Mouse (Mus musculus): ENCODE measurements around the gene Gm17268.

Gene Gm17268

GRCm38 (mm10) chr11:82032136-82032535 is 6.2 kb downstream of the Gm17268 start:
- in situ Hi-C loops (cut with MboI, MseI): no loop called here

GRCm38 (mm10) chr11:82030171-82030570 is 8.2 kb downstream of the Gm17268 start:
- in situ Hi-C loops (cut with MboI, MseI): no loop called here

DNA sequence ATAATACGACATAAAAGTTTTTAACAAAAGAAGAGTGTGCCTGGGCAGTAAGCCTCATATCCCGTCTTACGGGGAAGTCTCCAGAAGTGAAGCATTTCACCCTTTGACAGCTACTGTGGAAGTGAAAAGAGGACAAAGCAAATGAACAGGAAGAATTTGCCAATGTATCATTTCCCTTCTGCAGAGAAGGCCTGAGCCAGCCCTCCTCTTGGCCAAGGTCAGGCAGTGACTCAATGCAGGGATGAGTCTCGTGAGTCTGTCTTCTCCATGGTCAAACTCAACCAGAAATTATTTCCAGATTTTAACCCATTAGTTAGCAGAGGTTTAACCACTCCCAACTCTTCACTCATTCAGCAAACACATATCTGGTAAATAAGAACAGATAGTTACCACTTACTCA is 14.6 kb downstream of the Gm17268 start:
- in situ Hi-C loops (cut with MboI, MseI): loop anchor here (25.0 kb wide), 1 partner anchor 814 kb away; no protein-coding TSS in a partner anchor

GRCm38 (mm10) chr11:82022504-82023056 is 15.8 kb downstream of the Gm17268 start:
- in situ Hi-C loops (cut with MboI, MseI): loop anchor here (25.0 kb wide), 1 partner anchor 815 kb away; no protein-coding TSS in a partner anchor

GRCm38 (mm10) chr11:82021406-82021805 is 17.0 kb downstream of the Gm17268 start:
- in situ Hi-C loops (cut with MboI, MseI): loop anchor here (25.0 kb wide), 1 partner anchor 816 kb away; no protein-coding TSS in a partner anchor

- in situ Hi-C loops (cut with MboI, MseI): loop anchor here (25.0 kb wide), 1 partner anchor 818 kb away; no protein-coding TSS in a partner anchor
These were observed 18.6 kb downstream of the Gm17268 start for GRCm38 (mm10) chr11:82019793-82020192.

- in situ Hi-C loops (cut with MboI, MseI): loop anchor here (25.0 kb wide), 1 partner anchor 818 kb away; no protein-coding TSS in a partner anchor
These were observed 19.0 kb downstream of the Gm17268 start for GRCm38 (mm10) chr11:82019389-82019788.

DNA sequence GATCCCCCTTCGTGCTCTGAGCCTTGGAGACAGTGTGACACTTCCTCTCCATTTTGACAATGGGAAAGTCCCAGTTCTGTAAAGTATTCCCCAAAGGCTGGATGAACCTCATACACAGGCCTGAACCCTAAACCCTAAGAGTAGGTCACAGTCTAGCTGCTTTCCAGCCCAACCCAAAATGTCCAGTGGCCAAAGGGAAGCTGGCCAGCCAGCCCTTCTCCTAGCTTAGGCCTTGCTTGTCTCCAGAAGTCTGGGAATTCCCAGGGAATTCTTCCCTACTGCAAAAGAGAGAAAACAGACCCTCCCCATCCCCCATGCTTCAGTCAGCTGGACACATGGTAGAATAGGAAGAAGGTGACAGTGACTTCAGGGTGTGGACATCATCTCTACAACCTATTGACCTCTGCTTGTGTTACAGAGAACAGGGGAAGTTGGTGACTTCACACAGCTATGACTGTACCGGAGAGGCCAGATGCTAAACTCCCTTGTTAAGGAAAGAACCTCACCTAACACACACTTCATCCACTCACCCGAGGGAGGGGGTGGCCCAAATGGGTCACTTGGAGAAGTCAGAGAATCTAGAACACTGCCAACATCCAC is 22.1 kb downstream of the Gm17268 start:
- in situ Hi-C loops (cut with MboI, MseI): loop anchor here (25.0 kb wide), 1 partner anchor 821 kb away; no protein-coding TSS in a partner anchor

DNA sequence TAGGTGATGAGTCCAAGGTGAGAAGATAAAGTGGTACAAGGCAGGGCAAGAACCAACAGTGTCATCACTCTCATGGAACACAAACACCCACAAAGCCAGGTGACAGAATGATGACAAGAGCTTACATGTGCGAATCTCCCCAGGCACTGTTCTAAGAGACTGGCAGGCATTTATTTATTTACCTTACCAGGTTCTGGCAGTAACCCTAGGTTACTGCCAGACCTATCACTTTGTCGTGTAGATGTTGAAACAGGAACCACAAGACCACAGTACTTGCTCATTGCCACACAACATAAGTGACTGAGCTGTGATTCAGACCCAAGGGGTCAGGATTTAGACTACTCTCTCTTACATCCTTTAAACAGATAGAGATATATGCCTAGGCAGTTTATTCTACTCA is 23.3 kb downstream of the Gm17268 start:
- in situ Hi-C loops (cut with MboI, MseI): loop anchor here (25.0 kb wide), 1 partner anchor 822 kb away; no protein-coding TSS in a partner anchor

GRCm38 (mm10) chr11:82013756-82014155 is 24.6 kb downstream of the Gm17268 start:
- in situ Hi-C loops (cut with MboI, MseI): loop anchor here (25.0 kb wide), 1 partner anchor 824 kb away; no protein-coding TSS in a partner anchor

GRCm38 (mm10) chr11:82011411-82012193 is 26.8 kb downstream of the Gm17268 start:
- in situ Hi-C loops (cut with MboI, MseI): loop anchor here (25.0 kb wide), 1 partner anchor 826 kb away; no protein-coding TSS in a partner anchor

DNA sequence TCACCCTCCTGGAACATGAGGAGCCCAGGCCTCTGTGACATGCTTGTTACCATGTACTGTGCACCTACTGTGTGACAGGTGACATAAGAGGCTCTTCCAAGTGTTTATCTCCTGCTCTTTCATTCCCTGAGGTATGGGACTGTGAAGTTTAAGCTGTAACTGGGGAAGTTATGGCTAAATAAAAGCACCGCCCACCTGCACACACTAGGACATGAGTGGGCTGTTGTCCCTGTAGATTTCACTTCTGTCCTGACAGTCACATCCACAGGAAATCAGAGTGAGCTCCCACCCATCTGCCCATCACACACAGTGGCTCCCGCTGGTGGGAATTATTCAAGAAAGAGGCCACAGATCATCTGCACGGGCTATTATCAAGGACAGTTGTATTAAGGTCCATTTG is 28.2 kb downstream of the Gm17268 start:
- in situ Hi-C loops (cut with MboI, MseI): loop anchor here (25.0 kb wide), 1 partner anchor 827 kb away; no protein-coding TSS in a partner anchor

GRCm38 (mm10) chr11:82006796-82007423 is 31.5 kb downstream of the Gm17268 start:
- in situ Hi-C loops (cut with MboI, MseI): loop anchor here (25.0 kb wide), 1 partner anchor 830 kb away; no protein-coding TSS in a partner anchor

DNA sequence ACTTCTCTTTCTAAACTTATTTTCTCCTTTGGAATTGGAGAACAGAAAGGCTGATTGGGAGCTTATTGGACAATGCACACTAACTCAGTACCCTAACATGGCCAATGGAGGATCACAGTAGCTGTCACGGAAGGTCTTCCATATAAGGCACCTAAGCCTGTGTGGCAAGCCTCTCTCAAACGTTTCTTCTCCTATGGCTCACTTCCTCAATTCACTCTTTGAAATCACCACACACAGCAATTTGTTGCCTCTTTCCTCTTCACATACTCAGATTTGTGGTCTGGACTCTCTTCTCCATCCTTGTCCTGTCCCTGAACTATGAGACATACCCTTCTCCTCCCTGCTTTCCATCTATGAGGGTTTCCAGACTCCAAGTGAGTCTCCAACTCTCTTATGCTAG is 33.6 kb downstream of the Gm17268 start:
- in situ Hi-C loops (cut with MboI, MseI): loop anchor here (25.0 kb wide), 1 partner anchor 832 kb away; no protein-coding TSS in a partner anchor

DNA sequence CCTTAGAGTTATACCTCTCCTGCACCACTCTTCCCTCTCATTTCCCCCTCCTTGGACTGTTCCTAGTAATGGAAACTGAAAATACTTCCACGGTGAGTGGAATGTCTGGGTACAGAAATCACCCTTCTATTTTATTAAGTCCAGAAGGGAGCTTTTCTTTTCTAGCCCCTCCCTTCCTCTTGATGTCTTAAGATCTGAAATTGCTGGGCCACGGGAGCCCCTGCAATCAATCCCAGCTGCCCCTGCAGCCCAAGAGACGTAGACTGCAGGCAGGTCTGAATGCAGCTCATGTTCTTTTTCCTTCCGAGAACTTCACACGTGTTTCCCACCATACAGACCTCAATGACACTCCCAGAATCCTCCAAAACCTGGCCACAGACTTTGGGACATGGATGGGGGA is 37.8 kb downstream of the Gm17268 start:
- in situ Hi-C loops (cut with MboI, MseI): loop anchor here (25.0 kb wide), 1 partner anchor 837 kb away; no protein-coding TSS in a partner anchor

- in situ Hi-C loops (cut with MboI, MseI): loop anchor here (5.0 kb wide), 1 partner anchor 178 kb away; no protein-coding TSS in a partner anchor
These were observed 38.9 kb downstream of the Gm17268 start for GRCm38 (mm10) chr11:81999469-81999868.

- in situ Hi-C loops (cut with MboI, MseI): loop anchor here (5.0 kb wide), 1 partner anchor 179 kb away; no protein-coding TSS in a partner anchor
These were observed 39.7 kb downstream of the Gm17268 start for GRCm38 (mm10) chr11:81998646-81999045.

- in situ Hi-C loops (cut with MboI, MseI): loop anchor here (5.0 kb wide), 1 partner anchor 180 kb away; no protein-coding TSS in a partner anchor
These were observed 41.3 kb downstream of the Gm17268 start for GRCm38 (mm10) chr11:81997085-81997484.

DNA sequence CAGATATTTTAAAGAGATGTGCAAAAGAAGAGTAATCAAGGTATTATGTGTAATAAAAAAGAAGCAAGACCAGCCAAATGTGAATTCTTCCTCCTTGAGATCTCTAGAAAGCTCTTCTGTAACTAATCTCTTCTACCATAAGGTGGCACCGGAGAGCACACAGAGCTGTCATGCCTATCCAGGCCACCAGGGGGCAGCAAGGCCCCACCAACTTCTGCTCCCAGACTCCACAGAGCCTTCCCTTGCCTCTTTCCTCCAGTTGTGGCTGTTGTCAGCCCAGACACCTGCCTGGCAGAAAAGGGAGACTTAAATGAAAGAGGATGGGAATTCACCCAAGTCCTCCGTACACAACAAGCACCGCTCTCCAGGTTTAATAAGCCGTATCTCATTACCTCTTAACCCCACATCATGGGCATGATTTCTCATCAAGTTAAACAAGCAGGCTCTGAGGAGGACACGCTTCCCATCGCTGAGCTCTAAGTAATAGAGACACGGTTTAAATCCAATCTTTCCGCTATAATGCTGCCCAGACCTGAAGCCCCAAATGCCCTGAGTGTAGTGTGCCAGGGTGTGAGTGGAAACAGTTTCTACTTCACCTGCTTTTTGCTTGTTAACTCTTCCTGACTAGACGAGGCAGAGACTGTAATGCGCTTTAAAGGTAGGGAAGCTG is 42.1 kb downstream of the Gm17268 start:
- in situ Hi-C loops (cut with MboI, MseI): loop anchor here (5.0 kb wide), 1 partner anchor 181 kb away; no protein-coding TSS in a partner anchor

- in situ Hi-C loops (cut with MboI, MseI): no loop called here
These were observed 55.2 kb downstream of the Gm17268 start for GRCm38 (mm10) chr11:81983146-81983545.
